Mouse (Mus musculus) liver, embryonic 14.5 days (tissue): ENCODE data around the gene Gpr182. TPM values are rescaled to one million over a fixed set of nuclear protein-coding genes. Genes with fewer than 3 reads are reported as not detected.

Experiments
- ATAC-seq: fragments of 200-750 bp; cut with Nextera tagmentation; 2 replicates; pipeline ENCODE4 v1.8.0; 2017; ENCODE audit warnings: moderate number of reproducible peaks, mild to moderate bottlenecking, moderate library complexity; ENCODE audit not compliant: insufficient read depth
- DNase-seq, 3 experiments: peaks; one replicate each; pipeline ENCODE4 v3.0.0-alpha.2; 2012 to 2013; ENCODE audit warnings: low read depth in 3 of 3, low spot score in 3 of 3
- H3K27ac ChIP-seq: fragments of 300-500 bp; sonication (generic); 2 replicates; pipeline ENCODE4 v1.5.1; 2014; ENCODE audit warnings: moderate library complexity, mild to moderate bottlenecking, control low read depth, inconsistent platforms
- H3K27me3 ChIP-seq: fragments of 300-500 bp; sonication (generic); 2 replicates; pipeline ENCODE4 v1.6.1; 2014; ENCODE audit warnings: mild to moderate bottlenecking, low read length, moderate library complexity; ENCODE audit not compliant: control insufficient read depth, insufficient read depth
- H3K36me3 ChIP-seq: fragments of 300-500 bp; sonication (generic); replicated peaks from 2 replicates; pipeline ENCODE4 v1.6.1; 2014; ENCODE audit warnings: low read depth; ENCODE audit not compliant: control insufficient read depth, insufficient read depth
- H3K4me1 ChIP-seq, 2 experiments: fragments of 200-500 bp in 1 of 2; fragments of 300-500 bp in 1 of 2; sonication (generic) in 1 of 2; replicated peaks; 2 replicates each; pipeline ENCODE4 v1.6.1; 2012 to 2014; ENCODE audit warnings: antibody characterized with exemption in 1 of 2, inconsistent platforms in 1 of 2, low read length in 1 of 2; ENCODE audit not compliant: control insufficient read depth in 2 of 2, insufficient read depth in 2 of 2
- H3K4me2 ChIP-seq: fragments of 300-500 bp; sonication (generic); 2 replicates; pipeline ENCODE4 v1.6.1; 2014; ENCODE audit warnings: low read depth, mild to moderate bottlenecking, control low read depth, moderate library complexity
- H3K4me3 ChIP-seq, 2 experiments: fragments of 200-500 bp in 1 of 2; fragments of 300-500 bp in 1 of 2; sonication (generic) in 1 of 2; 2 replicates each; pipeline ENCODE4 v1.5.1; 2012 to 2014; ENCODE audit warnings: low read depth in 2 of 2, low read length in 2 of 2, mild to moderate bottlenecking in 2 of 2, control low read depth in 1 of 2, inconsistent platforms in 1 of 2, moderate library complexity in 1 of 2; ENCODE audit not compliant: insufficient read depth in 1 of 2
- H3K9ac ChIP-seq: fragments of 300-500 bp; sonication (generic); replicated peaks from 2 replicates; pipeline ENCODE4 v1.6.1; 2014; ENCODE audit warnings: mild to moderate bottlenecking, control low read depth, moderate library complexity
- H3K9me3 ChIP-seq: fragments of 300-500 bp; sonication (generic); 2 replicates; pipeline ENCODE4 v1.6.1; 2016; ENCODE audit warnings: low read length, mixed read lengths; ENCODE audit not compliant: control insufficient read depth
- CTCF ChIP-seq: IDR thresholded peaks from 2 replicates; pipeline ENCODE4 v1.5.1; 2016; ENCODE audit warnings: antibody characterized with exemption, low read depth, control low read depth
- EP300 ChIP-seq: IDR thresholded peaks from 2 replicates; pipeline ENCODE4 v1.6.1; 2016; ENCODE audit warnings: antibody characterized with exemption, low read depth
- WGBS: fragments of 180-500 bp; shearing (Covaris S2); extraction: QIAGEN DNeasy Blood & Tissue Kit; methylation state at CpG from one replicate; pipeline ENCODE4 v1.1.7; 2014; ENCODE audit not compliant: insufficient replicate concordance; 5-methylcytosine and 5-hydroxymethylcytosine counted together
- polyA plus RNA-seq, 2 experiments: library from polyadenylated mRNA; depleted of rRNA in 1 of 2; stranded (reverse) in 1 of 2; unstranded in 1 of 2; fragments of >200 nt; fragmentation: Nextera tagmentation in 1 of 2; extraction: Ambion mirVana in 1 of 2; gene quantifications; 2 replicates each; pipeline versions ENCODE4 v1.2.1 to v1.2.3; 2012 to 2014

The Gpr182 gene
- polyA plus RNA-seq, 2 experiments = 3.7 to 9.1 TPM

GRCm38 (mm10) chr10:127748847-127749612, 2.5 kb downstream of the Gpr182 start:
- Histone ChIP-seq H3K27me3 (no peaks in the 10 kb centered on the region), H3K4me3 (no peak overlapping the region), H3K36me3 (peaks cover 2% of the 10 kb centered on the region), H3K4me2 (peak overlapping the region; percentile 23), H3K27ac (no peak overlapping the region), H3K4me1 (peaks cover 0 to 17% of the 10 kb centered on the region in 2 experiments; a peak in 1 of 4 replicates), H3K9me3 (no peaks in the 10 kb centered on the region), H3K9ac (no peak overlapping the region)
- TF ChIP-seq EP300 (no peak), CTCF (no peak)
- ATAC-seq (peak; percentile 50), DNase-seq (no peak)
- WGBS = 21% methylated on average over 8 of the region's 8 CpGs

DNA sequence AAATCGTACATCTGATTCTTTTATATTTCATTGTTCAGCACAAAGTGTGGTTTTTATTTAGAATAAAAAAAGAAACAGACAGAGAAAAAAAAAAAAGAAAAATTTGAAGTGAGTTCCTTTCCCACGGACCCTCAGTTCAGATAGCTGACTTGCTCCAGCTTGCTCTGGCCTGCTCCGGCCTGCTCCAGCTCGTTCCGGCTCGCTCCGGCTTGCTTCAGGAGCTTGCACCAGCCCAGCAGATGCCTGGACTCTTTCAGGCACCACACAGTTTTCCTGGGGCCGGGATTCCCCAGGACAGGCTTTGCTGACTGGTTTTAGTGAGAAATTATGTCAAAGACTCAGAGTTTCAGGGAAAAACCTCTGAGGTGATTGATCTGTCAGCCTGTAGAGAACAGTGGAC, 4.3 kb downstream of the Gpr182 start:
- H3K4me3 ChIP-seq = no peak overlapping the region
- peaks cover 15% of the 10 kb centered on the region for H3K36me3 ChIP-seq
- no peaks in the 10 kb centered on the region for H3K9me3 ChIP-seq
- no peak overlapping the region for H3K27ac ChIP-seq
- H3K4me2 ChIP-seq = no peak overlapping the region
- no peak for DNase-seq
- H3K27me3 ChIP-seq = no peaks in the 10 kb centered on the region
- H3K4me1 ChIP-seq = peaks cover 0 to 15% of the 10 kb centered on the region in 2 experiments; a peak in 1 of 4 replicates
- ATAC-seq = no peak
- no peak overlapping the region for H3K9ac ChIP-seq
- no peak for TF ChIP-seq EP300
- no peak for TF ChIP-seq CTCF
- WGBS = 73% methylated on average over 8 of the region's 8 CpGs

- 55% methylated on average over 5 of the region's 5 CpGs for WGBS
- no peak overlapping the region for H3K27ac ChIP-seq
- no peak for ATAC-seq
Observed at GRCm38 (mm10) chr10:127745886-127746285, 5.6 kb downstream of the Gpr182 start.

GRCm38 (mm10) chr10:127744661-127745060, 6.9 kb downstream of the Gpr182 start:
- no peaks in the 10 kb centered on the region for H3K27me3 ChIP-seq
- no peak overlapping the region for H3K27ac ChIP-seq
- H3K4me3 ChIP-seq = no peak overlapping the region
- WGBS = 75% methylated on average over 5 of the region's 5 CpGs
- peaks cover 22% of the 10 kb centered on the region for H3K36me3 ChIP-seq
- DNase-seq = no peak
- H3K4me2 ChIP-seq = no peak overlapping the region
- no peak for ATAC-seq
- H3K4me1 ChIP-seq = peaks cover 3 to 16% of the 10 kb centered on the region in 2 experiments
- no peak overlapping the region for H3K9ac ChIP-seq
- TF ChIP-seq CTCF = peak; percentile 79
- TF ChIP-seq EP300 = no peak
- no peaks in the 10 kb centered on the region for H3K9me3 ChIP-seq

More at GRCm38 (mm10) chr10:127745886-127746285, 5.6 kb downstream of the Gpr182 start:
- Histone ChIP-seq H3K4me1 (peaks cover 0 to 15% of the 10 kb centered on the region in 2 experiments; a peak in 1 of 4 replicates), H3K4me3 (no peak overlapping the region), H3K27me3 (no peaks in the 10 kb centered on the region), H3K36me3 (peaks cover 22% of the 10 kb centered on the region), H3K9ac (no peak overlapping the region), H3K9me3 (no peaks in the 10 kb centered on the region), H3K4me2 (no peak overlapping the region)
- TF ChIP-seq CTCF (no peak), EP300 (no peak)
- DNase-seq = no peak

- Histone ChIP-seq H3K27me3 (no peaks in the 10 kb centered on the region), H3K9ac (peak overlapping the region; percentile 79), H3K4me3 (peak overlapping the region; percentile 72 to 82), H3K27ac (no peak overlapping the region; the same call in 1 of the 2 replicates), H3K4me2 (peak overlapping the region; percentile 75), H3K9me3 (no peaks in the 10 kb centered on the region), H3K4me1 (peaks cover 29 to 34% of the 10 kb centered on the region in 2 experiments), H3K36me3 (peaks cover 22% of the 10 kb centered on the region)
- WGBS = under 1% methylated on average over 54 of the region's 55 CpGs
- DNase-seq (no peak), ATAC-seq (peak; percentile 40)
- TF ChIP-seq EP300 = no peak
Observed at GRCm38 (mm10) chr10:127739661-127740161, 11.8 kb downstream of the Gpr182 start.
